Mouse (Mus musculus) MEL-GATA-1-ER (cell line): ENCODE results near the gene Fat3.

Source experiments
- DNase-seq: peaks from one replicate; pipeline ENCODE4 v3.0.0-alpha.2; 2012; ENCODE audit warnings: low read depth; ENCODE audit errors: extremely low read depth

Fat3 gene

DNA sequence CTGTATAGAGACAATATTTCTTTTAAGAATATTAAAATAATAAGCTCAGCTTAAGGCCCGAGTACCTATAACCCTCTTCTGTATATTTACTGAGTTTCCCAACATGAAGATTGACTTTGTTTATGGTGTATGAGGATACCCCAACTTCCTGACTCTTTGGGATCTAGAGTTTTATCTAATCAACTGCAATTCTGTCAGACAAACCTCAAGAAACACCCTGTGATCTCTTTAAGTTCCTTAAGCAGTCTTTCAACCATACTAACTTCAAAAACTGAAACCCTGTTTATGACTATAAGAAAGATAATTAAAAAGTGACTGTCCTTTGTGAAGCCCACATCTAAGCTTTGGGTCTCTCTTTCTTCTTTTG is 546.8 kb downstream of the Fat3 start:
- DNase-seq, result no peak

DNA sequence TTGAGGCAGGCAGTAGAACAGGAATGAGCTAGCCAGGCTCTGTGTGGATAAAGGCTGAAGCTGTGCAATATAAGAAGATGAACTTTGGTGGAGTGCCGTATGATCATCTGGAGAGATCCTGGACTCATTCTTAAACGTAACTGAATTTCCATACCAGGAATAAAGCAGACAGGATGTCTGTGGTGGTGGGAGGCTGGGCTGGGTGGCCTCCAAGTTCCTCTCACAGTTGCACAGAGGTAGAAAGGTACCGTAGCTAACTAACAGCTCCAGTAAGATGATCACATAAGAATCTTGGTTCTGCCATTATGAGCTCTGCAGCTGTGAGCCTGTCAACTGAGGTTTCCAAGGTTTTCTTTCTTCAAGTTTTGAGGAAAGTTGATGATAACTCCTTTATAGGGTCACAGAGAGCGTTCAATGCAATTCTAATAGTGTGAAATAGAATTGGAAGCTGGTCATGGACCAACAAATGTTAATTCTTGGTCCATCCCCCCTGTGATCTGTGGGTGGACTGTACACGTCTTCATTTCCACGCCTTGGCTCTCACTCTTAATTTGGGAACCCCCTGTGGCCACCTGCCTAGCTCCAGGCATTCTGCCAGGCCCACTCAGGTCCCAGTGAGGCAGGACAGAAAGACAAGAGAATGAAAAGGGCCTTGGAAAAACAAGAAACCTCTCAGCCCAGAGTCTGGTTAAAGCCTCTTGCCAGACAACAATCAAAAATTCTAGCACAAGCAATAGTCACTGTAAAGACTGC is 547.3 kb downstream of the Fat3 start:
- no peak for DNase-seq

DNA sequence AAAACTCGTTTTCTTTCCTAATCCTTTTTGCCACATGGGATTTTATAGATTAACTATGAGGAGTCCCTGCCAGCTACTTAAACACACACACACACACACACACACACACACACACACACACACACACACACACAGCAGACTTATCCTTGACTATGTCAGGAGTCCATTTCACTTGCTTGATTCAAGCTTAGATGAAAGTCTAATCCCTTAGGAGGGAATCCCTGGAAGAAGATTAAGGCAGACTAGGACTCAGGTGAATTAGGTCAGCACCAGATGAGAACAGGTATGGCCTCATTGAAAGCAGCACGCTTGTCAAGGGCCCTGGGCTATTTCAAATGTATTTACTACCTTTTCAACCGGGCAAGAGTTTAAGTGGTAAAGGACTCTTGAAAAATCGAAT is 553.0 kb downstream of the Fat3 start:
- no peak for DNase-seq

DNA sequence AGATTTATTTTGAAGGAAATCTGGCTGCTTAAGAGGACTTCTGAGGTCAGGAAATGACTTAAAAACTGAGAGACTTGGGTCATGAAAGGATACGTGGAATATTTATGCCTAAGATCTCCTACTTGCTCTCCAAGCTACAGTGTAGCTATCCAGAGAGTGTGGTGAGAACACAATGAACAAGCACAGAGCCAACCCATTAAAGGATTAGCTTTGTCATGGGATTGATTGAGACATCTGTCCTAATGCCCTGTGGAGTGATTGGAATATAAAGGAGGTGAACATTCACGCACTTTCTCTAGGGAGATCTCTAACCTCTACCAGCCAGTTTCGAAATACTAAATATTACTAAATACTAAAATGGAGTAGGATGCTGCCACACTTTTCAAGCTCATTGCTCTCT is 556.9 kb downstream of the Fat3 start:
- DNase-seq, result no peak

DNA sequence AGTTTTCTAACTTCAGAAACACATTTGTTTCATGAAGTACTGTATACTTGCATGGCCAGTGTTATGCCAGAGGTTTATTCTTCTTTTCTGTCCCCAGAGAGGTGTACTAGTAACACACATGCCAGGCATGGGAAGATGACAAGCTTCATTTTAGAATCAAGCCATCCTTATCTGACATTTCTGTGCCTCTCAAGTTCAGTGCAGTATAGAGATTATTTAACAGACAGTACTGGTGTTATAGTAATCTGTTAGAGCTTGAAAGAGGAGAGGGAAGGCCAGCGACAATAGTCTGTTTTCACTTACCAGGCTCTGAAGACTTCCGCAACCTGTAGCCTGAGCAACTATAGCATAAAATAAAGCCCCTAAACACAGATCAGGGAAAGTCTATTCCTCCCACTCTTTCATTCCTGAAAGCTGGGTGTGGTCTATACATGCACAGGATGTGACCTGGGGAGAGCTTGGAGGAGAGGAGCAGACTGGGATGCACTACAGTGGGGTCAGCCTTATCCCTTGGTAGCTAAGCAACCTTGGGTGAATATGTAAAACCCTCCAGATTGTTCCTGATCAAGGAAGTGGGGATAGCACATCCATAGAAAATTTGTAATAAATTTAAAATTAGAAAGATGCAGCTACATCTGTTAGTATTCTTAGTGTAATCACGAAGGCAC is 557.5 kb downstream of the Fat3 start:
- no peak for DNase-seq

DNA sequence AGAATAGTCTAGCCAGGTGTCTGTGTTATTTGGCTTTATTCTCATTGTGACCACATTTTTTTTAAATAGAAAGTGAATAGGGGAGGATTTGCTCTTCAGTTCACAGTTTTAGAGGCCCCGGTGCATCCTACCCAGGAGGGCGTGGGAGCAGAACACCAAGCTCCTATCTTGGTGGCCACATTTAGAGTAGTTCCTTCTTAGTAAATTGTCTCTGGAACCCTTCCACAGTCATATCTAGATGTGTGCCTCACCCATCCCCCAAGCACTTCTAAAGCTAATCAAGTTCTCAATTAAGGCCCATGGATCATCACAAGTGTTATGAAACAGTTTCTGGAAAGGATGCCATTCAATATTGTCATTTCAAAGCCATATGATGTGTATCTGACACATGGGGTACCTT is 559.3 kb downstream of the Fat3 start:
- DNase-seq, result peak; percentile 88

DNA sequence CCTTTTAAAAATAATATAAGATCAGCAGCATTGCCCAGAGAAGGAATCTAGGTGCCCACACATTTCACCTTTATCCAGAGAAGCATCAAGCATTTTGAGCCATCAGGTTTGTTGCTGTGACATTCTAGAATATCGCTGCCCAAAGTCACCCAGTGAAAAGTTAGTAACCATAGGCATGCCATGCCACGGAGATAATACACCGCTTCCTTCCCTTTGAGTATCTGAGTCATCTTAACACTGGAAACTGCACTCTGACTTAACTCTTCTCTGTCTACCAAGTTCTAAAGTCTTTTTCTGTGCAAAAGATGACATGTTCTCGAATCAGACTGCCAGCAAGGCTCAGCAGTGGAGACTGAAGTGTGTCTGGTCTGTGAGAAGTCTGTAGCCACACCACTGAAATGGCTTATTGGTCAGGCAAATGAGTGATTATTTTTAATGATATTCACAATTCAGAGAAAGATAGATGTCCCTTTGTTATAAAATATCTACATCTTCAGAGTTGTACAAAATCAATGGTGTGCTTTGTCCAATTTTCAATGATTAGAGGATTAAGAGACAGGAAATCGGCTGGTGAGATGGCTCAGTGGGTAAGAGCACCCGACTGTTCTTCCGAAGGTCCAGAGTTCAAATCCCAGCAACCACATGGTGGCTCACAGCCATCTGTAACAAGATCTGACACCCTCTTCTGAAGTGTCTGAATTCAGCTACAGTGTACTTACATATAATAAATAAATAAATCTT is 560.0 kb downstream of the Fat3 start:
- DNase-seq, result peak; percentile 75

DNA sequence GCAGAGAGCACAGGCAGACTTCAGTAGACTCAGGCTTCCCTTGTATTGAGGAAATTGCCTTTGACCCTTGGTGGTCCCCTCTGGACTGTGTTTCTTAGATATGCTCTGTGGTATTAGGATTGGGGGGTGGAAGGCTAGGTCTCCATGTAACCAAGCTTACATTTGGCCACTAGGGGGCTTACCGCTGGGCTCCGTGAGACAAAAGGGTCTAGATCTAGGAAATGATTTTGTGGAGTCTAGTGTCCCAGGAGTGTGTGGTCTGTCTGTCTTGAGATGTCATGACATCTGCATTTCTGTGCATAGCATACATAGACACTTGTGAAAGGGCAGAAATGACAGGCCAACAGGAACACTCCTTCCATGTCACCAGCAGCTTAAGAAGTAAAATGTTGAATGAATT is 561.5 kb downstream of the Fat3 start:
- peak; percentile 75 for DNase-seq

DNA sequence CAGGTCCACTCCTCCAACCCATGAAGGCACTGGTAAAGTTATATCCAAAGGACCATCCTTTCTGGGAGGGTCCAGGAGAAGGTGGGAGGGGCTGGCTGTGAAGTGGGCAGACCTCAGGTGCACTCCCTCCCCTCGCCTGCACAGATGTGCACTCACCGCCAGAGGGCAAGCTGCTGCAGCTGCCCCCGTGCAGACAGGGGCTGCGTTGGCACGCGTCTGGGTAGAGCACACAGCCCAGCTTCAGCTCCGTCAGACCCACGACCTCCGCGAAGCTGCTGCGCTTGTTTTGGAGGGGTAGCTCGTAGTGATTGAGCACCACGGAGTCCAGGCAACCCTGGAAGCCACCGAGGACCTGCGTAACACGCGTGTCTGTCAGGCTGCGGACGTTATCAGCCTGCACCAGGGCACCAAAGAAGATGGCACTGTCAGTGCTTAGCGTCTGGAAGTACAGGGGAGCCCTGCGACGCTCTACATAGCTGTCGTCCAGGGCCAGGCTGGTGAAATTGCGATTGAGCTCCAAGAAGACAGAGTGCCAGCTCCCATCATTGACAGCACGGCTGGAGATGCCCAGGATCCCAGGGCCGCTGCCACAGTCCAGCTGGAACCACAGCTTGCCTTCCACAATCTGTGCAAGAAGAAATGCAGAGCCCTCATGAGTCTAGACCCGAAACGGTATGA is 563.1 kb downstream of the Fat3 start:
- no peak for DNase-seq

DNA sequence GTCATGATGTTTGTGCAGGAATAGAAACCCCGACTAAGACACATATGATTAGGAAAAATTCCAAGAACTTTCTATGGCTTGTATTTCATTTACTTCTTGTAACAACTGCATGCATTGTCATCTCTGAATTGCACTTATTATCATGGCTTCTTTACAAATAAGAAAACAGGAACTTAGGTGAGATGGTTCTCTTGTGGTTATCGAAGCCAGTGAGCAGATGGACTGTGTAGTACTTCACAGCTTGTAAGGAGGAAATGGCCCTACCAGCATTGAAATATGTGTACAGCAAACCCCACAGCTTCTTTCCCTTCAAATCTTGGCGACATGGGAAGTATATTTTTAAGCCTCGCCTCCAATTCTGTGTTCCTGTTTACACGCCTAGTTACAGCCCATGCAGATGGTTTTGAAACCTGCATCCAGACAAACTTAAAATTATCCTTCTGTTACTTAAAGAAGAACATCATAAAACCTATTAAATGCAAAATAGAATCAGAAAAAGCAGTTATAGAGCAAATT is 570.1 kb downstream of the Fat3 start:
- DNase-seq, result peak; percentile 78

DNA sequence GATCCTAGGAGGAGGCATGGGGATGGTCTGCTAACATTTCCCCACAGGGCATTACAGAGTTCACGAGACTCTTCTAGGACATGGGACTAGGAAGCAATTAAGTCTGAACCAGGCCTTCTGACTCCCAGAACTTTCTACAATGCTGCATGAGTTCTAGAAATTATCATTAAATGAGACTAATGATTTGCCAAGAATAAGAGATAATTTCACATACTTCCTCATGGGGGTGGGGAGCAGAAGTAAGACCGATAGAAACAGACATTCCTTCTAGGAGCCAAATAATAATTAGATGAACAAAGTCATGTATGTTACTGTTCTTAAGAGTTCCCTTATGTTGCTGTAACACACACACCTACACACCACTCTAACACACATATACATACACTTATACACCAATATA is 572.8 kb downstream of the Fat3 start:
- DNase-seq, result no peak

DNA sequence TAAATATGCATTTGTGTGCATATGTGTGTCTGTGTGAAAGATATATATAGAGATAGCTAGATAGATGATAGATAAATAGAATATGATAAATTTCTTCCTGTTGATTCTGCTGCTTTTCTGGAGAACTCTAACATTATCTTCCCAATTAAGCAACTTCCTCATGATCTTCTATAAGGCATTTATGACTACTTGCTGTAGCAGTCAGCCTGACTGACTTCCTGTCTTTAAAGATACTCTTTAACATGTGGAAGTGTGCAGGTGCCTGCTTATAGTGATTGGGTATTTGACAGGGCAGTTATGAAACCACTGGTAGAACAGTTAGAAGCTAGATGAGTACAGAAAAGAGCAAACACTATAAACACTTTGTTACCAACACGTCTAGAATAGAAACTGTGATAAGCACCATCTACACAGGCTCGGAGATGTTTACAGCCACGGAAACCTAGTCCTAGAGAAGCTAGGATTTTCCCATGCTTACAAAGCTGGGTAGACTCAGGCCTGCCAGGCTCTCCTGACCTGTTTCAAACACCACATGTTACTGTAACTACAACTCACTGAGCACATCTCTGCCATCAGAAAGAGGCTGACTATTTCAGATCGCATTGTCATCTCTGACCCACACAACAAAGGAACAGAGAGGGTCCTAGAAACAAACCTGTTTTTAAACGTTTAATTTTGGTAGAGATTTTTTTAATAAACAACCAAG is 573.6 kb downstream of the Fat3 start:
- peak; percentile 78 for DNase-seq

DNA sequence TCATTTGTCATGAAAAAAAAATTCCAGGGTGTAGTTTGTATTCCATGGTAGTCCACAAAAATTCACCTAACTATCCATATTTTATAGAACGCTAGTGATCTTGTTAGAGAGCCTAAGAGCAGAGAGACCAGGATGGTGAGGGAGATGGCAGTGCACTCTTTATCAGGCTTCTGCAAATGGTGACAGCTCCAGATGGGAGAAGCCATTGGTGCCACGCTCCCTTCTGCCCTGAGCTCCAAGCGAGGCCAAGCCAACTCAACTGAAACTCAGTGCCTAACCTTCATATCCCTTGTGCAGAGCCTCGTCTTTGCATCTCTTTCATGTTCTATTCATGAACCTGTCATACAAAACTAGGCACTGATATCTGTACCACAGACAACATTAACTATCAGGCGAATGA is 575.8 kb downstream of the Fat3 start:
- DNase-seq, result no peak

DNA sequence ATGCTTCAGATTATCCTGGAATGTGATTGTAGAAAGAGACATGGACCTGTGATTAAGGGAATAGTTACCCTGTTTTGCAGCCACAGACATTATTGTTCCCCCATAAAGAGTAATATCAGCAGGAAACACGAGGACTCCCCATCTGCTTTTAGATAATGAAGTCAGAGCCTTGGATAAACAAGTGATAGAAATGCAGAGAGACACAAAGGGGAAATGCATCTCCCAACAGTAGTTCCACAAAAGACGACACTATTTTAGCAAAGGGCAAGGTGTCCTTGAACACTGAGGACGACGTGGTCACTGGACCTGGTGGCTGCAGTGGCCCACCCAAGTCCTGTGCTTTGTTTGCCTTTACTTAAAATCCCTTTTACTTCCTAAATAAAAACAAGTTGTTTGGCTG is 580.8 kb downstream of the Fat3 start:
- DNase-seq, result peak; percentile 81

DNA sequence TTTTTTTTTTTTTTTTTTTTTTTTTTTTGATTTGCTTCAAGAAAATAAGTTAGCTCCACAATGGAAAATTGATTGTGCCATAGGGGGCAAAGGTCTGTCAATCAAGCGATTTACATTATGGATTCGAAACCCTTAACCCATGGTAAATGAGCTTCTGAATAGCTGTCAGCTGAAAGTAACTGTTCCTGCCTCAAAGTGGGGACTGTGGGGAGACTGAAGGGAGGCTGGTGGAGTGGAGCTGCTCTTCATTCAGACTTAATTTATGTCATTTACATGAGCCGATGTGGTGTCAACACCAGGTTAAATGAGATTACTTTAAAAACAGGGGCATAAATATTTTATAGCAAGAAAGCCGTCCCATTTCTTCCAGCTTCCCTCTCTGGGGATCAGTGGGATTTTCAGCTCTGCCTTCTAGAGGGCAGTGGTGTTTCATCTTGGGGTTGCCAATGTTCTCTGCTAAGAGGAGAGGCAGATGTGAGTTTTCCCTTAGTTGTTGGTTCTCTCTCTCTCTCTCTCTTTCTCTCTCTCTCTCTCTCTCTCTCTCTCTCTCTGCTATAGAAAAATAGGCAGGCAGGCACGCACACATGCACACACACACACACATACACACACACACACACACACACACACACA is 581.6 kb downstream of the Fat3 start:
- no peak for DNase-seq

DNA sequence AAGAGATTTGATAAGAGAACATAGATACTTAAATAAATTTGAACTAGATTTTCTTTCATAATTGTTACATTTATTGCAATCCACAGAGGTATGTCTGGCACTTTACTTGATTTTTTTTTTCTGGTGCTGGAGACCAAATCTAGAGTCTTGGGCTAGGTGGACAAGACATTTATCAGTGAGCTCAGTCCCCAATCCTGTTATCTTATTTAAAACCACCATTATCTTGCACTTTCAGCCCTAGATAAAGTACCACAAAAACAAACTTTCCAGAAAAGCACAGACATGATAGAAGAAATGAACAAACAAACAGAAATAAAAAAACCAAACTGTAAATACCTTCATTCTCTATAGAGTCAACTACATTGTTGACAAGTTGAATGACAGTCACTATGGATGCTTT is 584.5 kb downstream of the Fat3 start:
- no peak for DNase-seq

DNA sequence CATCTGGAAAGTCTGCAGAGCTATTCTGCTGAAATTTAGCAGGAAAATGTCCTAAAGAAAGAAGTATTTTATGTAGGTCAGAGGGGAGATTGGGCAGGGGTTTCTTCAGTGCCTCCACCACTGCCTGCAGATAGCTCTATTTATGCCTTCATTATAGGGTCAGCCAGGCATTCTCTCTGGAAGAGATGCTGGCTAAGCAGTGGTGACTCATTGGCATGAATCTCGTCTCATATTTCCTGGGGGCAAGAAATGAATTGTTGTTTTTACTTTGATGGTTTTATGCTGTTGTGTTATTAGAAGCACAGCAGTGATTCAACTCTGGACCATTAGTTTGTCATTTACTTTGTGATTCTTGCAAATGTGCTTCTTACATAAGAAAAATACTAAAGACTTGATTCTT is 588.4 kb downstream of the Fat3 start:
- no peak for DNase-seq

DNA sequence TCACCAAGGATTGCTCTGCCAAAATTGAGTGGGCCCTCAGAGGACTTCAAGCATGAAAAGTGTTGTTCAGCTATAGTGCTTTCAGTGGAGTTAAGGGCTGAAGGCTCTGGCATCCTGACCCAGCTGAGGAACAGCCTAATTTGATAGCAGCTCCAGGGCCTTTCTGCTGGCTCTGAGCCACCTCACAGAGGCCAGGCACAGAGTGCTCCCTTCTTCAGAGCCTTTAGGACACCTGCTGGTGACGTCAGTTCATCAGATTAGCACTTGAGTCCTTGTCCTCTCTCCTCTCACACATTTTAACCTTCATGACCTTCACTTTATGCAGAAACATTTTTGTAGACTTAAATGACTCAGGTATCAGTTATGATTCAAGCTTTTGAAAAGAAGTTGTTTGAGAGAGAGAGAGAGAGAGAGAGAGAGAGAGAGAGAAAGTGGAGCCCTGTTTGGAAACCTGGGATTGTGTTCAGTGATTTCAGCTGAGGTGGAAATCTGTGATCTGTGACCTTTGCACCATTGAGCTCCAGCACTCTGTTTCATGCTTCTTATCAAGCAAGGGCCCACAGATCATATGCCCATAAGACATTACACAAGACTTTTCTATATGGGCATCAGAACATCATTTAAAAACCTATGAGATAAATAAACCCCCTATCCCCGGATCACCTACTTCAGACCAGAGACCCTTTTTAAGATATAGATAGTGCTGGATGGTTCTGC is 591.5 kb downstream of the Fat3 start:
- no peak for DNase-seq

DNA sequence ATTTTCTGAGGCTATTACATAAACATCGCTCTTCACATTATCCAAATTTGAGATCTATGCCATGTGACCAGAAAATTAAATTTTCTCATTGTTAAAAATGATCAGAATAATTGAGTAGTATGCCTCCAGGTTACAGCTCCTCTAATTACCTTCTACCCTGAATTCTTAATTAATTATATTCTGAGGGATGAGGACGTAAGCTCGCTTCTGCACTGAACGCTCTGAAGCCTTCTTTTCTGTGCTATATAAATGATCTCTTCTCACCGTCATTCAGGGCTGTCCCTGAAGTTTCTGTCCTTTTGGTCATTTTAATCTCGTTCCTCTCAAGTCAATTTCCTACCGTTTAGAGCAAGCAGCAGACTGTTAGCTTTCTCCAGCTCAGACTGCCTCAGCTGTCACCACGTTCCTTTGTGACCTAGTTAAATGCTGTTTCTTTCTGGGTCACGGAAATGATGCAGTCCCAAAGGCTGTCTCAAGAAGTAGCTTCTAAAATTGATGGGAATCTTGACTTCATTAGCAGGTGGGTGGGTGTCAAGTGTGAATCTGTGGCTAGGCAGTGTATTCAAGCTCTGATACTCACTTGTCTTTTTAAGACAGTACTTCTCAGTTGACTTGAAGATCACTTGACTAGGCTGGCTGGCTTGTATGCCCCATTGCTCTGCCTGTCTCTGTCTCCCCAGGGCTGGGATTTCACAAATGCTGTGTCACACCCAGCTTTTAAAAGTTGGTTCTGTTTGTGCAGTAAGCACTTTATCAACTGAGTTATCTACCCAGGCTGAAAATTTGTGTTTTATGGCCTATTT is 596.9 kb downstream of the Fat3 start:
- DNase-seq, result no peak
